Mouse (Mus musculus) adrenal gland, adult (tissue): Measurements from ENCODE around the gene Stat5a.
A peak's percentile ranks its signal among the peaks of the same experiment; 100 is the strongest.

ENCODE experiments used
- DNase-seq, 2 experiments: peaks; one replicate each; pipeline ENCODE4 v3.0.0; 2022 to 2023; ENCODE audit warnings: low spot score in 1 of 2; ENCODE audit not compliant: inconsistent age in 2 of 2

Stat5a gene

DNA sequence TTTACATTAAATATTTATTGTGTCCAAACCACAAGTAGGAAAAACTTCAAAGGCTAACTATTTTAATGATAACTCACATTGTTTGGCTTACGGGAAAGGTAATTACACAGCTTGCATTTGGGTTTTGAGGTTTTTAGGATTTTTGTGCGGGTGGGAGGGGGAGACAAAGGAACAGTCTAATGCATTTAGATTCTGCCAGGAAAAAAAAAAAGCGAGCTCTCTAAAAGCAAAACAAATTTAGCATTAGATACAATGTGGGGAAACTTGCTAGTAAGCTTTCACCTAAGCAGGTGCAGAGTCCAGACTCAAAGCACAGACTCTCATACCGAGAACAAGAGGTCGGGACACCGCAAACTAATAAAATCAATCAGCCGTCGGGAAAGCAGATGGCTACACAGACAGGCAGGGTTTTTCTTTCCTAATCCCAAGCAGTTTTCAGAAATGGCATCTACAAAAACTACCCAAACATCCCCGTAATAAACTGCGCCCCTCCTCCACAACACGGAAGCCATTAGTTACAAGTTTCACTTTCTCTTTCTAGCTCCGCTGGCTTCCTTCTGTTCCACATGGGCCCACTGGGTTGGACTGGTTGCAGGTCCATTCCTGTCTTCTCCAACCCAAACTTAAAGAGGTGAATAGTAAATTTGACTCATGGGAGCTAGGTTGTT, 72.2 kb downstream of the Stat5a start:
- DNase-seq, result peak; percentile 61 to 91
